Mouse (Mus musculus): ENCODE data around the gene Iqcj. TPM values are rescaled to one million over a fixed set of nuclear protein-coding genes. Genes with fewer than 3 reads are reported as not detected.
"Not testable (repeated sequence)": the region's sequence is repeated elsewhere in the genome, so short reads cannot be mapped to it uniquely, and the experiment has no call there.

The Iqcj gene
- total RNA-seq, 1 experiment from 2014 or later: not detected

DNA sequence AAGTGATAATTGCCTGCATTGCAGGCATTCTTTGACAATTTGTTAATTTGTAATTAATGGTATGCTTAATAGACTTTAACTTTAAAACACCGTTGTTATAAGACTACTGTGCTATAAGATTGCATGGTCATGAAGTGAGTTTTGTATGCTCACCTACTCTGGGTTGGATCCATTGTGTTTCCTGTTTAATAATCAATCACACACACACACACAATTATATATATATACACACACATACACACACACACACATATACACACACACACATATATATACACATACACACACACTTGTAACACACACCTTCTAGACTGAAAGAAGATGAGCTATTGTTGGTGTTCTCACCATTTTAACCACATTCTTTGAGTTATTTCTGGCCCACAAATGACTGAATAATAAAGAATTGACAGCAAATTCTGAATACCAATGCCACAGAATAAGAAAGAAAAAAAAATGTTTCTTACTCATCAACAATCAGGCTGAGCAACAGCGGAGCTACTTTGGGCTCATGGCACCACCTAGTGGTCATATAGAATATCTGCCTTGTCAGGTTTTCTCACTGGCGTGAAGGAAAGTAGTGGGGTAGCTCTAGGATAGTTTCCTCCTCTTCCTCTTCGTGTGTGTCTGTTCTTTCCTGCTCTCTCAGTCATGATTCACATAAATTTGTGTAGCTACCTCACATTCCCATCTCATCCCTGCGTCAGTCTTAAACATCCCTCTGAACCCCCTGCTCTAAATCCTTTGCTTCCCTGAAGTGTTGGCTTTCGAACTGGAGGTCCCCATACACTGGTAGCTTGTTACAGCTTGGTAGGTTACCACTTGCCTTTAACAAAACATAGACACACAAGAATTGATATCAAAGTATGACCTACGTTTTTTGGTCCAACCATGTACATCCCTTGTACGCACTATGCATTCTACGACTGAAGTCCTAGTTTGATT lies 153.7 kb downstream of the Iqcj start:
- peak; percentile 65 to 76; a peak in 3 of 4 replicates for ATAC-seq (replicated peaks in 1 of 2; ENCODE audit: insufficient read depth in 1 of 2, low FRiP score in 2 of 2, low TSS enrichment in 1 of 2, low read depth in 1 of 2, poor library complexity in 2 of 2, severe bottlenecking in 2 of 2)

DNA sequence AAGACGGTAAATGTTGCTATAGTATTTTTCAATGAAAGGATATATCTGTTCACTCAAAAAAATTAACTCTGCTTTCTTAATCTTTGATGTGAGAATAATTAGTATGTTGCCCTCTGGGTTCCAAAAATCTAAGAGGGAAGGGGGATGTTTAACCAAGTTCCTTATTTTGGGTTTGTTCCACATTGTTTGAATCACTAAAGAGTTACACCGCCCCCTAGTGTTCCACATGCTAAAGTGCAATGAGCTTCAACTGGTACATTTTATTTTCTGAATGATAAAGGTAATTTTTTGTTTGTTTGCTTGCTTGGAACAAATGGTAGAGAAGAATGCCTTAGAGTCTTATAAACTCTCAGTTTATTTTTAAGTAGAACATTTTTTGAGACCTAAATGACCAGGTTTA lies 161.5 kb downstream of the Iqcj start:
- ATAC-seq (replicated peaks in 1 of 2; ENCODE audit: insufficient read depth in 1 of 2, low FRiP score in 2 of 2, low TSS enrichment in 1 of 2, low read depth in 1 of 2, poor library complexity in 2 of 2, severe bottlenecking in 2 of 2): peak; percentile 44 to 63; a peak in 2 of 4 replicates

DNA sequence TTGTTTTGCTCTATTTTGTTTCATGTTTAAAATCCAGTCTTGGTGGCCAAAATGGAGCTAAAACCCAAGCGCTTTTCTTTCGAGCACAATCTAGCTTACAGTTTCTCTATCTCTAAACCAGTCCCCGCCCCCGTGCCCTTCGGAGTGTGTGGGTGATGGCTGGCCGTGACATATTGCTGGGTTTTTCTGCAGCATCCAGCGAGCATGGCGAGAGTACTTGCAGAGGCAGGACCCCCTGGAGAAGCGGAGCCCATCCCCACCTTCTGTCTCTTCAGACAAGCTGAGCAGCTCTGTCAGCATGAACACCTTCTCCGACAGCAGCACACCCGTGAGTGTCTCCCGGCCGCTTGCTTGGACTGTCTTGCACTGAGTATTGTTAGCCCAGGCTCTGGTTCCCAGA lies 163.1 kb downstream of the Iqcj start:
- no peak for ATAC-seq (replicated peaks in 1 of 2; ENCODE audit: insufficient read depth in 1 of 2, low FRiP score in 2 of 2, low TSS enrichment in 1 of 2, low read depth in 1 of 2, poor library complexity in 2 of 2, severe bottlenecking in 2 of 2)

DNA sequence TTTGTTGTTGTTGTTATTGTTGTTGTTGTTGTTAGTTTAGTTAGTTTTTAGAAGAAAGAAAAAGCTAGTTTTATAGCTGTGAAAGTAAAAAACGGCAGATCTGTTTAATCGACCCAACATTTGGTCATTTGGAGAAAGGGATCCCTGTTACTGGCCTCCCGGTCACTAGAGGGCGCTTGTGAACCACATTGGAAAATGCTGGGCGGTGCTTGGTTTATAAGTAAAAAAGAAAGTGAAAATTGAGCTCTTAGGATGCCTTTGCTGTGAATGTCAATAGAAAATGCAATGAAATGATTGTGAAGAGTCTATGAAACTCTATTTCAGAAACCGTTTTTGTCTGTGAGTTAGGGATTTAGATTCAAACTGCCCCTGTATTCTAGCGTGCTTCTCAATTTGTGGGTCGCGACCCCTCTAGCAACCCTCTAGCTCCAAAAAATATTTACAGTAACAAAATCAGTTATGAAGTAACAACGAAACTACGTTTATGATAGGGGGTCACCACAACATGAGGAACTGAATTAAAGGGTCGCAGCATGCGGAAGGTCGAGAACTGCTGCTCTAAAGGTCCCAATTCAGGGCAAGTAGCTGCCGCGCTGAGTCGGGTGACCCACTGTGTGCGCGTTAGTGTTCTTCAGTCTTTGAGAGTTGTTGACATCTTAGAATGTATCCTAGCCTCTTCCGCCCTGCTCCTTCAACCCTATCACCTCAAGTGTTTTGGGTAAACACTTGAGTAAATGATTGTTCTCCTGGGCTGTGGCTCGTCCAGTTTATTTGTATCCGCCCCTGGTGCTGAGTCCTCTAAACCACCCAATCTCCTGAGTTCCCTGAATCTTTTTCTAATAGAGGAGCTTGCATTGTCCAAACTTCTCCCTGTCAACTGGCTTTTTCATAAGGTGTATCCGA lies 164.6 kb downstream of the Iqcj start:
- ATAC-seq (replicated peaks in 1 of 2; ENCODE audit: insufficient read depth in 1 of 2, low FRiP score in 2 of 2, low TSS enrichment in 1 of 2, low read depth in 1 of 2, poor library complexity in 2 of 2, severe bottlenecking in 2 of 2): peak; percentile 81 to 84

DNA sequence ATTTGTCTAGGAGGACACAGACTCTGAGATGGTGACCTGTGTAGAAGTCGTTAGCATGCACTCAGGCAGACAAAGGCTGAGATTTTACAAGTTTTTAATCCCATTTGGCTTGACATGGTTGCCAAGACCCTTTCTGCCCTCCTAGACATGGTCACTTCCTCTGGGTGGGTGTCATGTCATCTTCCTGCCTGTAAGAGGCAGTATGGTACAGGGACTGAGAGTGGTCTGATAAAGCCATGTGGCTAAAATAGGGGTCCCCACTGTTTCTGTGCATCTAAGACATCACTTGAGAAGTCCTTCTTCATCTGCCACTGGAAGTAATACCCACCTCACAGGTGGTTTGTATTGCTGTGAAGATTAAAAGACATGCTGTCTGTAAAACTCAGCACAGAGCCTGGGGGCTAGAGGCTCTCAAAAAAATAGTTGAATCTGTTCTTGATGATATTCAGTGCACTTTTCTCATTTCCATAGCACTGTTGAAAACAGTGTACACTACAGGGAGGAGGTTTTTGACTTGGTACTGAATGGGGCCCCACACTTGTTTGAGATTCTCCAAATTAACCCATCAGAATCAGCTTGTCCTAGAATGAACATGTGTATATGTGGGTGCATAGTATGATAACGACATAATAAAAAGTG lies 167.3 kb downstream of the Iqcj start:
- peak in 1 of 2 experiments; percentile 66; a peak in 2 of 4 replicates for ATAC-seq (replicated peaks in 1 of 2; ENCODE audit: insufficient read depth in 1 of 2, low FRiP score in 2 of 2, low TSS enrichment in 1 of 2, low read depth in 1 of 2, poor library complexity in 2 of 2, severe bottlenecking in 2 of 2)

DNA sequence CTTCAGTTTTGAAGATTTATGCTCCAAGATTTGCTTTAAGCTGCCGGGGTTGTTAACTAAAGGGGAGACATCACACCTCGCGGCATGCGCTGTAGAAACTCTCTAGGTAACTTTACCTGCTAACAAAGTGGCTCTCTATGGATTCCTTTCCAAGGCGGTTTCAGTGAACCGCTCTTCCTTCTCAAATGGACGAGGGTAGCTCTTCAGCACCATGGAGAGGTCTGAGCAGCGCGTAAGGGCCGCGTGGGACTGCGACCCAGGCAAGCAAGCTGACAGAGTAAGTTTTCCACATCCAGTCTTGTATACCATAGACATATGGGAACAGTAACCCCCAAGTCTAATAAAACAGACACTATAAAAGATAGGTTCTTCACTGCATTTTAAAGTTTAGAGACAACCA lies 172.7 kb downstream of the Iqcj start, which contains the start of gene Schip1:
TSS of gene Schip1 (plus strand) at position 72 of the 400 bp plus-strand sequence.
- ATAC-seq (replicated peaks in 1 of 2; ENCODE audit: insufficient read depth in 1 of 2, low FRiP score in 2 of 2, low TSS enrichment in 1 of 2, low read depth in 1 of 2, poor library complexity in 2 of 2, severe bottlenecking in 2 of 2): peak; percentile 32 to 74; a peak in 2 of 4 replicates

DNA sequence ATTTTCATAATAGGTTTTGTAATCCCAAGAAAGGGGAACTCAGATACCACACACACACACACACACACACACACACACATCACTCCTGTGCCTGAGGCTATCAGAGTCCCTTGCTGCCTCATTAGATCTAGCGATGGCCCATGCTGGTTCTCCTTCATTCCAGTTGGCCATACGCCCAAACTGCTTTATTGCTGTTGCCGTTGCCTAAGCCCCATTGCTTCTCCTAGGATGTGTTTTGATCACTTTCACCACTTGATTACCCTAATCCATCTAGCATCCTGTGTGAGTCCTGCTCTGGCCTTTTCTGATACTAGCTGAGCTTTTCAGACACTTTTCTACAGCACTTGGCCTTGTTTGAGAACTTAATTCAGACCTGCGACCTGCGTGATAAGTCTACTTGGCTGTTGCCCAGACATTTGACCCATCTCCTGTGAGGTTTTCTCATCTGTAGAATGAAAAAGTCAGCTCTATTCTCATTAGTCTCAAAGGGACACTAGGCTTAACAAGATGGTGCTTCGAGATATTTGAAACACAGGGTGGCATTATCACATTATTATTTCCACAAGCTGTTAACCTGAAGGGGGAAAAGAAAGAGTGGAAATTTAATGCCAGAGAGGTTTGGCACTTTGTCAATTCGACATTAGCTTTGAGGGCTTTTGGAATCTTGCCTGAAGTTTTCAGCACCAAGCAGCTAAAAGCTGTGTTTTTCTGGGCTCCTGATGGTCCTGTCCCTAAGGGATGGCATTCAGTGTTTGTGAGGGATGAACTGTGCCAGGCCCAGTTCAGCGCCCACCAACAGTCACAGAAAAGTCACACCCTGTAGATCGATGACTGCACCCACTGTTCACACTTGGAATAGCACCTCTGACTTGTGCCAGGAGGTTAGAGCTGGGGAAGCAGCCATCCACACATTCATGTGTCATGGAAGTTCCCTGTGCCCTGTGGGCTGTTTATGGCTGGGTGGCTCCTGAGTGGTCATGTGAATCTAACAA lies 179.7 kb downstream of the Iqcj start:
- no peak for ATAC-seq (replicated peaks in 1 of 2; ENCODE audit: insufficient read depth in 1 of 2, low FRiP score in 2 of 2, low TSS enrichment in 1 of 2, low read depth in 1 of 2, poor library complexity in 2 of 2, severe bottlenecking in 2 of 2)

DNA sequence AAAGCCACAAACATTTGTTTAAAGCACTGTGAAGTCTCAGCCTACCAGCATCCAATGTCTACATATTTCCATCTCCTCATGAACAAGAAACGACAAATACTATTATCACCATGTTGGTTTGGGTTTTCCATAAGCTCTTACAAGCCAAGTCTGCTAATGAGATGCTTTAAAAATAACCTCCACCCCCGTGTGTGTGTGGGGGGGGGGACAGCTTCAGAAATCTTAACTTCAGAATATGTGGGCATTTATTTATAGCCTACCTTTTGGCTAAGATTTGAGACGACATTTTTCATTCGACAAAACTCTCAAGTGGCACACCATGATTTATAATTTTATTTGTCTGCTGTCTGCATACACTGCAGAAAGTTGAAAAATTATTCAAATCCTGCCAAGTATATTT lies 185.4 kb downstream of the Iqcj start:
- no peak for ATAC-seq (replicated peaks in 1 of 2; ENCODE audit: insufficient read depth in 1 of 2, low FRiP score in 2 of 2, low TSS enrichment in 1 of 2, low read depth in 1 of 2, poor library complexity in 2 of 2, severe bottlenecking in 2 of 2)

DNA sequence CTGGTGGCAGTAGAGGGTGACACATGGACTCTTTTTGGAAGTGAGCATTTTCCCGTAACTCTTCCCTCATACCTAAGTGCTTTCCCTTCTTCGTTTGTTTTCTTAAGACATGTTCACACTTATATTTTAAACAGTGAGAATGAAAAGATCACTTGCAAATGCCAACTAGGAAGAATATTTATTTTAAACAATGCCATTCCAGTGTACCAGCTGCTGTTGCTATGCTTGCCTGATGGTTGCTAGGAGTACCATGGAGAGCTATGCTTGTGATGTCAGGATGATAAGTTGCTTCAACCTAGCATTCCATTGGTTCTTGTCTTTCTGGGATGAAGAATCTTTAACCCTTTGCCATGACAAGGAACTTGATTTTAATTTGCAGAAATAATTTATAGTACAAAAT lies 193.0 kb downstream of the Iqcj start:
- ATAC-seq (replicated peaks in 1 of 2; ENCODE audit: insufficient read depth in 1 of 2, low FRiP score in 2 of 2, low TSS enrichment in 1 of 2, low read depth in 1 of 2, poor library complexity in 2 of 2, severe bottlenecking in 2 of 2): no peak

DNA sequence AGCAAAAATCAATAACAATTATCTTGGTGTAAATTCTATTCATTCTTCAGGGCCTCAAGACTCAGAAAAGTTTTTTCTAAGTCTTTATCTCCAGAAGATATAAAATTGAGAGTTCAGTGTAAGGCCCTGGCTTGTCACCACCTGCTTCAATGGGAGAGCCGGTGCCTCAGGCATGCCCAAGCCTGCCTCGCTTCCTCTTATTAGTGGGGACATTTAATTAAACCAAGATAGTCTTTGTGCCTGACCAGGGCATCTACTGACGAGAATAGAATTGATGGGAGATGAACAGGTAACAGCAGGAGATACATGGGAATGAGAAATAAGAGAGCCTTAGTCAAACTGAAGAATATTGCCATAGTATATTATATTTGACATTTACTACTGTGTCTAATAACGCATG lies 200.1 kb downstream of the Iqcj start:
- no peak for ATAC-seq (replicated peaks in 1 of 2; ENCODE audit: insufficient read depth in 1 of 2, low FRiP score in 2 of 2, low TSS enrichment in 1 of 2, low read depth in 1 of 2, poor library complexity in 2 of 2, severe bottlenecking in 2 of 2)

DNA sequence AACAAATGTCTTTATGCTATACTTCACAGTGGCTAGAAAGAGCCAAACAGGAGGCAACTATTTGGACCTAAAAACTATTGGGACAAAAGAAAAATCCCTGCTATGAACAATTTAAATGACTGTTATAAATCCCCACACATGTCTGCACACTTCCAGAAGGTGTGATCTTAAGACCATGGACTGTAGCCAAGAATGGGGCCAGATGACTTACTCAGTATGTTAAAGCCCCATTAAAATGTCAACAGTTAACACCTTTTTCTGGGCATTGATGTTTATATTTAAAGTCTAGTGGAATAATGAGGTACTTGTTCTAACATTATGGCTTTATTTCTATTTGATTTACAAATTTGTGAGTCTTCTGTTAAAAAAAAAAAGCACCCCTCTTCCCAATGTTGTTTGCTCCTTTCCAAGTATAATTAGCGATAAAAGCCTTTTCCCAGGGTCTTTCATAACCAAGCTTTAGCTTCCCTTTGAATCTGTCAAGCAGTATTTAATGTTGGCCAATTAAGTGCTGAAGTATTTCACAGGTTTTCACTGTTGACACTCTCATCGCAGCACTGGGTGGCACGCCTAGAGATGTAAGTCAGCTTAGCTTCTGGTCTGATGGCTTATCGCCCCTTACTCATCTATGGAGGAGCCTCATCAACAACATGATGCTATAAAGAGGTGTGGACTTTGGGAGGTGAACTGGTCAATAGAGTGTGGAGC lies 204.9 kb downstream of the Iqcj start:
- ATAC-seq (replicated peaks in 1 of 2; ENCODE audit: insufficient read depth in 1 of 2, low FRiP score in 2 of 2, low TSS enrichment in 1 of 2, low read depth in 1 of 2, poor library complexity in 2 of 2, severe bottlenecking in 2 of 2): no peak

DNA sequence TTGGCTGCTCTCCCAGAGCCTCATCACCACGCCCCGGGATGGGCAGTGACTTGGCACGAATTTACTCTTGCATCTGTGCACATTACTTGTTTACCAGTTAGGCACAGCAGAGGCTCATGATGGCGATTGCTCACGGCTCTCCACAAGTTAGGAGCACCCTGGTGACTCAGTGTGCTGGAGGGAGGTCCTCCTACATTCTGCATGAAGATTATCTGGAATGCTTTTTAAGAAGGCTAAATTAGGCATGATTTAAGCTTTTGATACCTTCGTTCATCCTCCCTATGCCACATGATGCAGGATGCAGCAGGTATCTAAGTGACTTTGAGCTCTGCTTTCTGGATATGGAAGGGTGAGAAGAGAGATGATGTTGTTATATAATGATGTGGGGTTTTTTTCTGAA lies 207.5 kb downstream of the Iqcj start:
- ATAC-seq (replicated peaks in 1 of 2; ENCODE audit: insufficient read depth in 1 of 2, low FRiP score in 2 of 2, low TSS enrichment in 1 of 2, low read depth in 1 of 2, poor library complexity in 2 of 2, severe bottlenecking in 2 of 2): not testable (repeated sequence)

DNA sequence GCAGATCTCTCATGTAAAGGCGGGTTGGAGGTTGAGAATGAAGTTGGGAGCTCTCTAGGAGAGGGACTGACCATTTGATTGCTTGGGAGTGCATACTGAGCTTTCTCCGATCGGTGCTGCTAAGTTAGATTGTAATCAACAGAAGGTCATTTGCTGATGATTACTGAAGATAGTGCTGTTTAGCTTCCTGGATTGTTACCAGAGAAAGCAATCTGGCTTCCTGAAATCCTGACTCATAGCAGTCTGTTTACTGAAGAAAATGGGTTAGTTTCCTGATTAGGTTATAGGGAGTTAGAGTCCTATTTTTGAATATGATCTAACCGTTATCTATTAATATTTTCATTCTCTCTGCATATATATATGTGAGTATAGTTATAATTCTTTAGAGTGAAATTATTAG lies 209.3 kb downstream of the Iqcj start:
- ATAC-seq (replicated peaks in 1 of 2; ENCODE audit: insufficient read depth in 1 of 2, low FRiP score in 2 of 2, low TSS enrichment in 1 of 2, low read depth in 1 of 2, poor library complexity in 2 of 2, severe bottlenecking in 2 of 2): no peak

DNA sequence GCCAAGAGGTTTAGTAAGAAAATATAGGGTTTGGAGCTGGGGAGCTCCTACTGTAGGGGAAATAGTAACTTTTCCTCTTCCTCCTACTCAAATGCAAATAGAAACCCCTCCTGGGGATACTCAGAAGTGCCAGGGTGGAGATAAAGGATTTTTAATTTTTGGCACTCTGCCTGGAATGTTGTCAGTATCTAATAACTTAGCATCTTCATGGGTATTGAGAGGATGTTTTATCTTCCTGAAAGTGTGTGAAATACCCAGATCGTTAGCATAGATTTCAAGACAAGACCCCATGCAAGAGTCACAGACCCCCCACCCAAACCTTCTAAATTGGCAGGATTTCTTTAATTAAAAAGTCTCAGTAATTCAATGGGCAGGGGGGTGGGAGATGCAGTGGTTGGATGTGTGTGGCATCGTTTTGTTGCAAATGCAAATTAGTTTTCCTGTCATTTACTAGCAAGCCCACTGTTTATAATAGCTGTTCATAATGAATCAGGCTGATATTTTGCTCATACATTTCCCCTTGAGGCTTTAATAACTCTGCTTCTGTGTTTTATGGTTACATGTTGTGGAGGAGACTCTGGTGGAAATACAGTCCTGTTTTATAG lies 213.2 kb downstream of the Iqcj start:
- ATAC-seq (replicated peaks in 1 of 2; ENCODE audit: insufficient read depth in 1 of 2, low FRiP score in 2 of 2, low TSS enrichment in 1 of 2, low read depth in 1 of 2, poor library complexity in 2 of 2, severe bottlenecking in 2 of 2): no peak

Data from hematopoietic stem cell, adult 5-6 weeks (primary cell).